Mouse (Mus musculus) CH12.LX (cell line): ENCODE results near the gene Hsd17b1. TPM values are rescaled to one million over a fixed set of nuclear protein-coding genes. Genes with fewer than 3 reads are reported as not detected.

Experiments
- DNase-seq: peaks from one replicate; pipeline ENCODE4 v3.0.0-alpha.2; 2013; ENCODE audit errors: extremely low read depth
- H3K27ac ChIP-seq: 2 replicates; pipeline ENCODE4 v1.5.1; 2012; ENCODE audit warnings: low read depth, mild to moderate bottlenecking, control low read depth, moderate library complexity; ENCODE audit not compliant: insufficient read depth
- H3K27me3 ChIP-seq: replicated peaks from 2 replicates; pipeline ENCODE3; 2012; ENCODE audit warnings: inconsistent platforms
- H3K36me3 ChIP-seq, 2 experiments: replicated peaks in 1 of 2; 2 replicates each; pipeline versions ENCODE3 to v1.6.1; 2012; ENCODE audit warnings: inconsistent platforms in 1 of 2, low read length in 1 of 2, mild to moderate bottlenecking in 1 of 2, mixed read lengths in 1 of 2, moderate library complexity in 1 of 2; ENCODE audit not compliant: control insufficient read depth in 1 of 2, insufficient read depth in 1 of 2
- H3K4me1 ChIP-seq, 2 experiments: 2 replicates each; pipeline ENCODE4 v1.6.1; 2012; ENCODE audit warnings: inconsistent platforms in 1 of 2, moderate library complexity in 1 of 2; ENCODE audit not compliant: insufficient read depth in 2 of 2, control insufficient read depth in 1 of 2
- H3K4me2 ChIP-seq: 2 replicates; pipeline ENCODE4 v1.6.1; 2012; ENCODE audit warnings: low read depth, mild to moderate bottlenecking, control low read depth; ENCODE audit not compliant: poor library complexity, insufficient read depth, severe bottlenecking
- H3K4me3 ChIP-seq, 3 experiments: fragments of 150-350 bp in 1 of 3; sonication (generic) in 1 of 3; replicated peaks in 1 of 3; 2 replicates each; pipeline versions ENCODE3 to v1.5.1; 2011 to 2012; ENCODE audit warnings: low read depth in 2 of 3, low read length in 2 of 3, mild to moderate bottlenecking in 2 of 3, moderate library complexity in 2 of 3, control low read depth in 1 of 3, improper control_type of control experiment in 1 of 3, inconsistent platforms in 1 of 3, mixed read lengths in 1 of 3; ENCODE audit not compliant: poor library complexity in 1 of 3
- H3K79me2 ChIP-seq: replicated peaks from 2 replicates; pipeline ENCODE4 v1.6.1; 2012; ENCODE audit warnings: mild to moderate bottlenecking, moderate library complexity; ENCODE audit not compliant: control insufficient read depth, poor library complexity, insufficient read depth, severe bottlenecking; ENCODE audit errors: extremely low read depth
- H3K9ac ChIP-seq: 2 replicates; pipeline ENCODE4 v1.6.1; 2012; ENCODE audit warnings: low read depth, mild to moderate bottlenecking, control low read depth, moderate library complexity; ENCODE audit not compliant: insufficient read depth
- H3K9me3 ChIP-seq: replicated peaks from 2 replicates; pipeline ENCODE3; 2012; ENCODE audit warnings: low read length, inconsistent platforms, mixed read lengths
- BHLHE40 ChIP-seq: IDR thresholded peaks from 2 replicates; pipeline ENCODE4 v1.6.1; 2011; ENCODE audit warnings: mild to moderate bottlenecking, low read depth, low read length, improper control_type of control experiment
- CHD1 ChIP-seq: IDR thresholded peaks from 2 replicates; pipeline ENCODE4 v1.6.1; 2012; ENCODE audit warnings: low read depth, low read length, improper control_type of control experiment, inconsistent platforms
- CHD2 ChIP-seq: IDR thresholded peaks from 2 replicates; pipeline ENCODE4 v1.6.1; 2011; ENCODE audit warnings: low read length, improper control_type of control experiment
- CTCF ChIP-seq, 2 experiments: IDR thresholded peaks in 1 of 2; conservative IDR thresholded peaks in 1 of 2; 2 replicates each; pipeline ENCODE4 v1.5.1; 2011 to 2012; ENCODE audit warnings: low read depth in 2 of 2, low read length in 2 of 2, improper control_type of control experiment in 1 of 2, inconsistent platforms in 1 of 2, mild to moderate bottlenecking in 1 of 2, moderate library complexity in 1 of 2
- E2F4 ChIP-seq: IDR thresholded peaks from 2 replicates; pipeline ENCODE4 v1.6.1; 2011; ENCODE audit warnings: low read depth, low read length, improper control_type of control experiment; ENCODE audit not compliant: insufficient replicate concordance
- ELF1 ChIP-seq: IDR thresholded peaks from 2 replicates; pipeline ENCODE4 v1.6.1; 2014; ENCODE audit warnings: low read depth, mild to moderate bottlenecking, inconsistent platforms, low read length, improper control_type of control experiment
- EP300 ChIP-seq: IDR thresholded peaks from 2 replicates; pipeline ENCODE4 v1.6.1; 2011; ENCODE audit warnings: low read length, improper control_type of control experiment
- ETS1 ChIP-seq: conservative IDR thresholded peaks from 2 replicates; pipeline ENCODE4 v1.6.1; 2012; ENCODE audit warnings: low read depth, mild to moderate bottlenecking, inconsistent platforms, low read length, improper control_type of control experiment, moderate library complexity
- GABPA ChIP-seq: IDR thresholded peaks from 2 replicates; pipeline ENCODE4 v1.6.1; 2012; ENCODE audit warnings: low read depth, low read length, improper control_type of control experiment, inconsistent platforms; ENCODE audit not compliant: insufficient replicate concordance
- HCFC1 ChIP-seq: IDR thresholded peaks from 2 replicates; pipeline ENCODE4 v1.6.1; 2012; ENCODE audit warnings: low read depth, mild to moderate bottlenecking, inconsistent platforms, low read length, improper control_type of control experiment
- IRF4 ChIP-seq: IDR thresholded peaks from 2 replicates; pipeline ENCODE4 v1.6.1; 2014; ENCODE audit warnings: low read depth, mild to moderate bottlenecking, inconsistent platforms, low read length, improper control_type of control experiment
- JUN ChIP-seq: IDR thresholded peaks from 2 replicates; pipeline ENCODE4 v1.6.1; 2011; ENCODE audit warnings: low read depth, mild to moderate bottlenecking, low read length, improper control_type of control experiment, moderate library complexity; ENCODE audit not compliant: insufficient read depth
- JUND ChIP-seq: conservative IDR thresholded peaks from 2 replicates; pipeline ENCODE4 v1.6.1; 2011; ENCODE audit warnings: low read depth, low read length, improper control_type of control experiment
- KAT2A ChIP-seq: IDR thresholded peaks from 2 replicates; pipeline ENCODE4 v1.6.1; 2012; ENCODE audit warnings: low read length, improper control_type of control experiment, inconsistent platforms; ENCODE audit not compliant: insufficient replicate concordance
- MAFK ChIP-seq: IDR thresholded peaks from 2 replicates; pipeline ENCODE4 v1.6.1; 2011; ENCODE audit warnings: low read length, improper control_type of control experiment; ENCODE audit not compliant: insufficient replicate concordance
- MAX ChIP-seq: IDR thresholded peaks from 2 replicates; pipeline ENCODE4 v1.6.1; 2011; ENCODE audit warnings: low read length, improper control_type of control experiment
- MAZ ChIP-seq: IDR thresholded peaks from 2 replicates; pipeline ENCODE4 v1.6.1; 2012; ENCODE audit warnings: low read depth, mild to moderate bottlenecking, inconsistent platforms, low read length, improper control_type of control experiment, moderate library complexity
- MEF2A ChIP-seq: IDR thresholded peaks from 2 replicates; pipeline ENCODE4 v1.6.1; 2014; ENCODE audit warnings: low read depth, mild to moderate bottlenecking, inconsistent platforms, low read length, improper control_type of control experiment, borderline replicate concordance
- MXI1 ChIP-seq: IDR thresholded peaks from 2 replicates; pipeline ENCODE4 v1.6.1; 2011; ENCODE audit warnings: mild to moderate bottlenecking, low read depth, low read length, improper control_type of control experiment
- MYC ChIP-seq: IDR thresholded peaks from 2 replicates; pipeline ENCODE4 v1.6.1; 2011; ENCODE audit warnings: low read depth, mild to moderate bottlenecking, improper control_type of control experiment, low read length
- NELFE ChIP-seq: IDR thresholded peaks from 2 replicates; pipeline ENCODE4 v1.6.1; 2011; ENCODE audit warnings: low read depth, low read length, improper control_type of control experiment
- NRF1 ChIP-seq: IDR thresholded peaks from 2 replicates; pipeline ENCODE4 v1.6.1; 2014; ENCODE audit warnings: low read depth, mild to moderate bottlenecking, inconsistent platforms, low read length, improper control_type of control experiment, moderate library complexity
- PAX5 ChIP-seq: IDR thresholded peaks from 2 replicates; pipeline ENCODE4 v1.6.1; 2012; ENCODE audit warnings: low read length, inconsistent platforms, mixed read lengths
- POLR2A ChIP-seq: IDR thresholded peaks from 2 replicates; pipeline ENCODE4 v1.6.1; 2011; ENCODE audit warnings: low read depth, mild to moderate bottlenecking, improper control_type of control experiment, low read length
- POLR2AphosphoS2 ChIP-seq: IDR thresholded peaks from 2 replicates; pipeline ENCODE4 v1.6.1; 2011; ENCODE audit warnings: low read depth, low read length, improper control_type of control experiment
- RAD21 ChIP-seq: IDR thresholded peaks from 2 replicates; pipeline ENCODE4 v1.6.1; 2011; ENCODE audit warnings: low read depth, mild to moderate bottlenecking, low read length, improper control_type of control experiment, moderate library complexity
- RCOR1 ChIP-seq: conservative IDR thresholded peaks from 2 replicates; pipeline ENCODE4 v1.6.1; 2012; ENCODE audit warnings: low read depth, mild to moderate bottlenecking, inconsistent platforms, low read length, improper control_type of control experiment
- SIN3A ChIP-seq: IDR thresholded peaks from 2 replicates; pipeline ENCODE4 v1.6.1; 2012; ENCODE audit warnings: low read length, improper control_type of control experiment, inconsistent platforms
- SMC3 ChIP-seq: IDR thresholded peaks from 2 replicates; pipeline ENCODE4 v1.6.1; 2011; ENCODE audit warnings: low read depth, low read length, improper control_type of control experiment
- TBP ChIP-seq: conservative IDR thresholded peaks from 2 replicates; pipeline ENCODE4 v1.6.1; 2011; ENCODE audit warnings: low read depth, low read length, improper control_type of control experiment
- TCF12 ChIP-seq: IDR thresholded peaks from 2 replicates; pipeline ENCODE4 v1.6.1; 2014; ENCODE audit warnings: low read depth, mild to moderate bottlenecking, inconsistent platforms, low read length, improper control_type of control experiment
- UBTF ChIP-seq: IDR thresholded peaks from 2 replicates; pipeline ENCODE4 v1.6.1; 2012; ENCODE audit warnings: low read depth, mild to moderate bottlenecking, inconsistent platforms, low read length, improper control_type of control experiment, moderate library complexity
- USF1 ChIP-seq: IDR thresholded peaks from 2 replicates; pipeline ENCODE4 v1.6.1; 2014; ENCODE audit warnings: low read depth, mild to moderate bottlenecking, inconsistent platforms, low read length, improper control_type of control experiment
- USF2 ChIP-seq: conservative IDR thresholded peaks from 2 replicates; pipeline ENCODE4 v1.6.1; 2011; ENCODE audit warnings: low read depth, low read length, improper control_type of control experiment
- ZC3H11A ChIP-seq: IDR thresholded peaks from 2 replicates; pipeline ENCODE4 v1.6.1; 2012; ENCODE audit warnings: low read depth, mild to moderate bottlenecking, inconsistent platforms, low read length, improper control_type of control experiment
- ZKSCAN1 ChIP-seq: IDR thresholded peaks from 2 replicates; pipeline ENCODE4 v1.6.1; 2012; ENCODE audit warnings: low read depth, inconsistent platforms, low read length, improper control_type of control experiment, borderline replicate concordance
- ZMIZ1 ChIP-seq: IDR thresholded peaks from 2 replicates; pipeline ENCODE4 v1.6.1; 2012; ENCODE audit warnings: low read depth, mild to moderate bottlenecking, inconsistent platforms, low read length, improper control_type of control experiment
- ZNF384 ChIP-seq: IDR thresholded peaks from 2 replicates; pipeline ENCODE4 v1.6.1; 2012; ENCODE audit warnings: low read depth, low read length, improper control_type of control experiment, inconsistent platforms
- dilution Hi-C: fragments of 300-500 bp; cut with MboI; formaldehyde crosslinking; loops from 2 replicates; pipeline ENCODE4 v1.14.3; 2020; ENCODE audit warnings: low sequenced_read_pairs; ENCODE audit not compliant: extremely low pct_unique_long_range_greater_than_20kb, extremely low pct_ligation_motif_present
- in situ Hi-C: fragments of 300-500 bp; cut with MboI; formaldehyde crosslinking; loops from 3 replicates; pipeline ENCODE4 v1.14.3; 2019; ENCODE audit warnings: low sequenced_read_pairs, low pct_ligation_motif_present, low pct_unique_long_range_greater_than_20kb, mixed read lengths
- polyA plus RNA-seq: library from polyadenylated mRNA; unstranded; fragments of >175 nt; gene quantifications from 2 replicates; pipeline ENCODE4 v1.2.1, GENCODE M21; 2012; ENCODE audit warnings: low read depth; ENCODE audit not compliant: insufficient read length
- total RNA-seq, 2 experiments: library from RNA; depleted of rRNA; stranded (reverse); fragments of 300-350 nt in 1 of 2; fragments of >200 nt in 1 of 2; gene quantifications; 2 replicates each; pipeline ENCODE4 v1.2.3; 2012 to 2014

Gene Hsd17b1
- total and polyA plus RNA-seq, 3 experiments, result 0.17 to 0.81 TPM; not detected in 1

DNA sequence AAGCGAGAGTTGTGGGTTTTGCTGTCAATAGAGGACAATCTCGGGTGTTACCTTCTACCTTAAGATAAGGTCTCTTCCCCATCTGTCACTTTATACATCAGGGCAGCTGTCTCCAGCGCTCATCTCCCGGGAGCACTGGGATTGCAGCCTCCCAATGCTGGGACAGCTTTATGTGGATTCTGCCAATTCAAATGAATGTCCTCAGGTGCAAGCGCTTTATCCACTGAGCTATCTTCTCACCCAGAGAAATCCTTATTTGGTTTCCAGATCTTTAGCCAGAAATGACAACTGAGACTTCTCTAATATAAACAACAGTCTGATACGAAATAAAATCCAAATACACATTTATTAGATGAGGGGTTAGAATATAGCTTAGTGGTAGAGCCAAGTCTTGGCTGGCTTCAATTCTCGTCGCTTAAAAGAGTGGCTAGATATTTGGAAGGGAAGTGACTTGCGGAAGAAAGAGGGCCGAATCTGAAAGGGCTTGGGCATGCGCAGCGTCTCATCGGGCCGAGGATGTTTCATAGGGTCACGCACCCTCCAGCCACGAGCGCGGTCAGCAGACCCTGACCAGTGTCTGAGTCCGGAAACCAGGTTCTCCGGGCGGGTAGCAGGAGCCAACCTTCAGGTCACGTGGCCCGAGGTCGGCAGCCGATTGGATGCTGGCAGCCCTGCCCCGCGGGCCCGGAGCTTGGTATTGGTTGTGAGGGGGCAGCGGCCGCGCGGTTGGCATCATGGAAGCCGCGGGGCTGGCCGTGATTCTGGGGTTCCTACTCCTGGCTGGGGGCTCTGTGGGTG, 8.6 kb upstream of the Hsd17b1 start, which contains the start of gene Naglu:
Gene Naglu (plus strand): TSS at position 622 of the 798 bp plus-strand sequence.
- in situ Hi-C loops (no loop called here), dilution Hi-C loops (no loop called here)
- no peak for TF ChIP-seq CTCF (conservative IDR thresholded peaks at IDR 0.05 in 1 of 2, IDR thresholded peaks at IDR 0.05 in 1 of 2; ENCODE audit: low read depth in 2 of 2, low read length in 2 of 2)
- TF ChIP-seq BHLHE40, result peak; percentile 96
- peak; percentile 69 for TF ChIP-seq HCFC1
- TF ChIP-seq MYC, result peak; percentile 80
- TF ChIP-seq PAX5, result no peak
- no peak for TF ChIP-seq CHD1
- no peak for TF ChIP-seq RAD21
- TF ChIP-seq RCOR1, result 0 out of 2 replicates have a peak, but pooled peaks have one; percentile 34
- peak; percentile 58; the same call in 1 of the 2 replicates for TF ChIP-seq ETS1
- TF ChIP-seq JUND, result no peak
- TF ChIP-seq CHD2, result no peak
- no peak for TF ChIP-seq E2F4
- TF ChIP-seq TCF12, result peak; percentile 83; the same call in 1 of the 2 replicates
- TF ChIP-seq NRF1, result peak; percentile 98
- peak; percentile 96 for TF ChIP-seq SIN3A
- TF ChIP-seq IRF4, result no peak
- TF ChIP-seq UBTF, result no peak
- TF ChIP-seq ELF1, result peak; percentile 89
- TF ChIP-seq MAFK, result no peak
- TF ChIP-seq TBP, result 0 out of 2 replicates have a peak, but pooled peaks have one; percentile 28
- TF ChIP-seq MXI1, result peak; percentile 94
- no peak for TF ChIP-seq SMC3
- TF ChIP-seq ZMIZ1, result peak; percentile 80
- TF ChIP-seq GABPA, result no peak
- TF ChIP-seq POLR2AphosphoS2, result peak; percentile 92
- TF ChIP-seq KAT2A, result 0 out of 2 replicates have a peak, but pooled peaks have one; percentile 50
- TF ChIP-seq JUN, result no peak
- no peak for TF ChIP-seq EP300
- no peak; the same call in 1 of the 2 replicates for TF ChIP-seq MEF2A
- peak; percentile 100 for TF ChIP-seq USF1
- no peak for TF ChIP-seq ZNF384
- TF ChIP-seq POLR2A, result peak; percentile 93
- no peak for TF ChIP-seq MAZ
- no peak for TF ChIP-seq ZKSCAN1
- peak; percentile 93 for TF ChIP-seq NELFE
- peak; percentile 98 for TF ChIP-seq USF2
- no peak for TF ChIP-seq ZC3H11A
- peak; percentile 100 for TF ChIP-seq MAX
- H3K9ac ChIP-seq, result peak within 1 kb of the TSS; percentile 76
- peak within 1 kb of the TSS; percentile 80 for H3K4me2 ChIP-seq
- H3K27ac ChIP-seq, result no peak within 1 kb of the TSS
- H3K79me2 ChIP-seq, result no peaks in the 10 kb centered on the region
- H3K9me3 ChIP-seq, result no peaks in the 10 kb centered on the region
- H3K27me3 ChIP-seq, result peaks cover 2% of the 10 kb centered on the region
- H3K36me3 ChIP-seq, result peaks cover 0 to 22% of the 10 kb centered on the region in 2 experiments
- peak within 1 kb of the TSS; percentile 73 to 82 (median 74) for H3K4me3 ChIP-seq
- peaks cover 8 to 21% of the 10 kb centered on the region in 2 experiments for H3K4me1 ChIP-seq
- peak; percentile 93 for DNase-seq
